Mouse (Mus musculus) inflammation-experienced regulatory T-cells, adult 16 weeks (primary cell): ENCODE results near the gene Traf2. TPM values are rescaled to one million over a fixed set of nuclear protein-coding genes. Genes with fewer than 3 reads are reported as not detected.

ENCODE experiments used
- polyA plus RNA-seq: library from polyadenylated mRNA; unstranded; fragments of 100-300 nt; shearing (Covaris generic); gene quantifications from one replicate; pipeline ENCODE4 v1.2.1, GENCODE M21; 2017

Traf2 gene
- 124 TPM for polyA plus RNA-seq

DNA sequence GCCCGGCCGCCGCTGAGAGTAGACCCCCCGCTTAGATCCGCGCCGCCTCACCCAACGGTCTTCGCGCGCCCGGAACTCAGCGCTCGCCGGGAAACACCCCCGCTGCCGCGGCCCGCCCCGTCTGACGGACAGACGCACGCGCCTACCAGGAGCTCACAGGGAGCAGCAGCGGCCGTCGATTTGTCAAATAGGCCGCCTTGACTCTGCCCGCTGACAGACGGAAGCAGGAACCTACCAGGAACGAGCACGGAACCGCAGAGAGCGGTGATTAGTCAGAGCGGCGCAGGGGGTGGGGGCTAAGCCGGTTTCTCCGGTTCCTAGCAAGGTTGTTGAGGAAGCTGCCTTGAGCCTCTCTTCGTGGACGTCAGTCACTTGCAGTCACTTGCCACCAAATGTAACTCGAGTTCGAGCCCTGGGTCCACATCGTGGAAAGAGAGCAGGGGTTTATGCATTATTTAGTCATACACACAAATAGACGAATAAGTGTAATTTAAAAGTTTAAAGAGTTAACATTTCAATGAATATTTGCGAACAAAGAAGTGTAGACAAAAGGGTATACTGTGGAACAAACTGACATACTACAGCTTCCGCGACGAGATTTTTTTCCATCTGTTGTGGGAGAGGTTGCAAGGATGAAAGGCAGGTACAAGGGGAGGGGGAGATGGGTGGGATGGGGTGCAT lies at the start of gene Traf2:
TSS of gene Traf2 (minus strand) at position 130 of the 681 bp plus-strand sequence.

DNA sequence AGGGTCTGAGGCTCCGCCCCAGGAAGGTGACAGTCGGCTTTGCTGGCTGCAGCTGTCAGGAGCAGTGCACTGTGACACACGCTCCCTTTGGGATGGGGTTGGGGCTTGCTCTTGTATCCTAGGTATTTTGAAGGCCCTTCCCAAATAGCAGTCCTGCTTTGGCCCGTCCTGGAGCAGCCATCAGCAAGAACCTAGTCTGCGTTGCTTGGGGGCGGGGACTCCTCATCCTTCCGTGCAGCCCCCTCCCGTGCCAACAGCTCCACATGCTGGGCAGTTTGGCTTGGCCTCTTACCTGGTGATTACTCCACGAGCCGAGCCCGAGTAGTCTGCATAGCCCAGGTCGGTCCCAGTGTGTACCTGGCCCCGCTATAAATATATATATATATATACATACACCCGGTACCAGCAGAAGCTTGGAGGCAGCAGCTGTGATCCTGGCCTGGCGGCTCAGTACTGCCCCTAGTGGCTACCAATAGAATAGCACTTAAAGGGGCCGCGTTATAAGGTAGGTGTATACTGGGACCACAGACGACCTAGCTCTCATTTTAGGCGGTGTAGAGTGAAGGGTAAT lies 34.6 kb upstream of the Traf2 start, which contains the start of gene Ajm1:
TSS of gene Ajm1 (minus strand) at position 464 of the 571 bp plus-strand sequence.

DNA sequence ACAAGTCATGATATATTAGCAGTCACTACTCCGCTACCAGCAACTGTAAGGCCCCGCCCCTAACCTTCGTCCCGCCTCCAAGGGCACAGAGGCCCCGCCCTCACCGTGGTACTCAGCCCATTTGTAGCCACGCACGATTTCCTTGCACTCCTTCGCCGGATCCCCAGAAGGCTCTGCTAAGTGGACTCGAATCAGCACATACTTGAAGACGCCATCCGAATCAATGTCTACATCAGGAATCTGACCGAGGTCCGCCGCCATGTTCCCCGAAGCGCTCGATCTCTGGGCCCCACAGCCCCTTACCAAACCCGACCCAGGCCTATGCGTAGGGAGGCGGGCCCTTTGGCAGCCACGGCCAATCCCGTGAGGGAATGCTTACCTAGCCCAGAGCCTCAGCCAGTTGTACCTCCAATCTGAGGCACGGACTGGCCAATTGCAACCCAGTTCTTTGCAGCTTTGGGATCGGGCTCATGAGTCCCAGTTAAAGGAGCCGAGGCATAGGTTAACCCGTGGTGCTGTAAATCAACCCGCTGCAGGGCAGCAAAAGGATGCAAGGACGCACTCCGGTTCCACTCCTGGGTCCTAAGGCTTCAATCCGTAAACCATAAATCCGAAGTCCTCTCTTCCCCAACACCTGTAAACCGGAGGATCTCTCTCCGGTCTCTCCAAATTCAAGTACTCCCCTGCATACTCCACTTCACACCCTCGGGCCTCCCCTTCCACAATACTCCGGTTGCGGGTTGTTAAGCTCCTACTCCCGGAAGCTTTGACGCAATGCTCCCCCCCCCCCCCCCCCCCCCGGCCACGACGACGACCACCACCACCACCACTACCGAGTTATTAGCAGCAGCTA lies 28.1 kb upstream of the Traf2 start, which contains the start of the genes Mamdc4 and Phpt1:
TSS of gene Mamdc4 (minus strand) at position 267 of the 853 bp plus-strand sequence.
TSS of gene Phpt1 (minus strand) at position 646 of the 853 bp plus-strand sequence.

DNA sequence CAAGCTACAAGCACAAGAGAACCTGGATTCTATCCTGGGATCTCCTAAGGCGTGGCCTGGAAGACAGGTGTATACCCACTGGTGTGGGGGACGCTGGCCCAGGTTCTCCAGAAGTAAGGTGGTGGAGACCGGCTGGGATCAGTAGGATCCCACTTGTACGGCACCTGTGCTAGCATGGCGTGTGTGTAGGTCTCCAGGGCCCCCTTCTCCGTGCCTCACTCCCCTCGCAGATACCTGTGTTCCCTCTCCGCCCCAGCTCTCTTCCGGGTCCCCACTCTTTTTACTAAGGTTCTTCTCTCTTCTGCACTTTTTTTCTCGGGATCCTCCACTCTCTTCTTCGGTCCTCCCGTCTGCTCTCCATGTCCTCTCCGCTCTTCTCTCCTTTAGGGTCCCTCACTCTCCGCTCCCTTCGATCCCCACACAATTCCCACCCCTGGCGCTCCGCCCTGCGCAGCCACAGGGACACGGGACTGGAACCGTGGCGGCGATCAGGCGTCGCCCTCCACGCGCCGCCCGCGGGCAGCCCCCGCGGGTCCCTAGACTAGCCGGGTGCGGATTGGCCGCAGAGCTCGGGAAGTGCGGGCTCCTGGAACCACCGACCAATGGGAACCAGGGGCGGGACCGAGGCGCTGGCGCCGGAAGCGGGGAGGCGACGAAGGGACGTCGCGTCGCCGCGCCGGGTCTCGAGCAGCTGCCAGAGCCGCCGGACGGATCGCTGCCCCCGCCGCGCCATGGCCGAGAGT lies 10.7 kb upstream of the Traf2 start, which contains the start of gene Edf1:
TSS of gene Edf1 (plus strand) at position 627 of the 743 bp plus-strand sequence.

DNA sequence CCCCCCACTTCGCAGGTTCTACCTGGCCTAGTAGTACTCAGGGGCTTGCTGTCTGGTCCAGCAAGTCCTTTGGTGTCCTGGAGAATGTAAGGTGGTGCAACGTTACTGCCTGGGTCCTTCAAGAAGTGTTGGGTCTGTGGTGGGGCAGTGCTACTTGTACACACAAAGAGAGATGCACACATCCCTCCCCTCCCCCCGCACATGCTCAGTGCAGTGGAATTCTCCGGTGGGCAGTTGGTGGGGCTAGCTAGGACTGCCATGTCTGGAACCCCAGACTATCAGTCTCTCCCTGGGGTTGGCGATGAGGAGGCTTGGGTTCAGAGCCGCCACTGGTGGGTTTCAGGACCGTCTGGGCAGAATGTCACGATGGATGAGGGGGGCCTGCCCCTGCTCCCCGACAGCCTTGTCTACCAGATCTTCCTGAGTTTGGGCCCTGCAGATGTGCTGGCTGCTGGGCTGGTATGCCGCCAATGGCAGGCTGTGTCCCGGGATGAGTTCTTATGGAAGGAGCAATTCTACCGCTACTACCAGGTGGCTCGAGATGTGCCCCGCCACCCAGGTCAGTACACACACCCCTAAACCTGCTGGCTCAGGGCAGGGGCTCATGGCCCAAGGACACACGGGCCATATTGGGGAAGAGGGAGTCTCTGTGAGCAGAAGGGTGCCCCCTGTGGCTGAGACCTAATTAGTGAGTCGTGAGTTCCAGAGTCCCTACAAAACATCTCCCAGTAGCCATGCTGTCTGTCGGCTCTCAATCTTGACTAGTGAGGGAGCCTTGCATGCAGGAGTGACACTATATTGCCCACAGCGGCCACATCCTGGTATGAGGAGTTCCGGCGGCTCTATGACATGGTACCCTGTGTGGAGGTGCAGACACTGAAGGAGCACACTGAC lies 44.9 kb downstream of the Traf2 start, which contains the start of gene C8g:
TSS of gene C8g (minus strand) at position 127 of the 894 bp plus-strand sequence.

DNA sequence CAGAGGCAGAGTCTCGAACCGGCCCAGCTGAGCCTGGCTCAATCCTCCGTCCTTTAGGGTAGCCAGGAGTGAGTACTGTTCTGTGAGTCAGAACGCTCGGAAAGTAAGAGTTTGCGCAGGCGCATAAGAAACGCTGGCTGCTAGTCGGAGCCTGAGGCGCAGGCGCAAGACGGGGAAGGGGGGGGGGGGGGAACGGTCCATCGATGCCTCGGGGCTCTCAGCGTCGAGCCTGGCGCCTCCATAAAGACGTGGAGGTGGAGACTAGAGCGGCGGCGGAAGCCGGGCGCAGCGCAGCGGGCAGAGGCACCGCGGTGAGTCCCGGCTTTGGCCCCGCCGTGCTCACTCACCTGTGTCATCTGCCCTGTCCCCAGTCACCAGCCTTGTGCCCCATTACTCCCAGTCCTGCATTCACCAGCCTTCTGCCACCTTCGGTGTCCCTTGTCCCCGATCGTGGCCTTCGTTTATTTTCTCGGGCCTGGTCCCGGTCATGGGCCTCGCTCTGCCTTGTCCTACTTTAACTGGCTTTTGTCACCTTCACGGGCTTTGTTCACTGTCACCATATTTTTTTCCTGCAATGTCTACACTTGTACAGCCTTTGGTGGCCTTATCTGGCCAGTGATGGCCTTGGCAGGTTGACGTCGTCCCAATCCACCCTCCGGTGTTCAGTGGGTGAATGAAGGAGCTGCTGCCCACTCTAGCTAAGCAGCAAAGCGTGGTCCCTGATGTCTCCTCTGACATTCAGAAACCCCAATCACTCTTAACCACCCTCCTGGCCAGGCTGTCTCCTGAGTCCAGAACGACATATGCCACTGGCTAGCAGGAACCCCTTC lies 45.9 kb downstream of the Traf2 start, which contains the start of gene Fbxw5:
TSS of gene Fbxw5 (plus strand) at position 175 of the 830 bp plus-strand sequence.

DNA sequence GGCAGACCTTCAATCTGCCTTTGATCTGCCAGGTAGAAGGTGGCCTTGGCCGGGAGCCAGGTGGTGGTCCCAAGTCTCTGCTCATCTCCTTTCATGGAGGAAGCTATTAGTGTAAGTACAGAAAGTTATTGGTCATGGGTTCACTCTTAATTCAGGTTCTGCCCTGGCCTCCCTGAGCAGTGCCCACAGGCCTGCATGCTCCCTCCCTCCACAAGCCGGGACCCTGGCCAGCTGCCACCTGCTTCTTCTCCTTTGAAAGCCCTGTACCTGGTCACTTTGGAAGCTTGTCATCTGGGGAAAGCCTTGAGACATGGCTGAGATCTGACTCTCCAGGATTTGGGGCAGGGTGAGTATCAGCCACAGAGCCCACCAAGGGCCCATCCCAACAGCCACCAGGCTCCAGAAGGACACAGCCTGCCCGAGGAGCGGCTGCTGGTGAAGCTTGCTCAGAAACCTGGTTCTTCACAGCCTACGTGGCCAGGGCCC lies 53.2 kb downstream of the Traf2 start, which contains the start of gene Lcn12:
TSS of gene Lcn12 (minus strand) at position 436 of the 486 bp plus-strand sequence.

DNA sequence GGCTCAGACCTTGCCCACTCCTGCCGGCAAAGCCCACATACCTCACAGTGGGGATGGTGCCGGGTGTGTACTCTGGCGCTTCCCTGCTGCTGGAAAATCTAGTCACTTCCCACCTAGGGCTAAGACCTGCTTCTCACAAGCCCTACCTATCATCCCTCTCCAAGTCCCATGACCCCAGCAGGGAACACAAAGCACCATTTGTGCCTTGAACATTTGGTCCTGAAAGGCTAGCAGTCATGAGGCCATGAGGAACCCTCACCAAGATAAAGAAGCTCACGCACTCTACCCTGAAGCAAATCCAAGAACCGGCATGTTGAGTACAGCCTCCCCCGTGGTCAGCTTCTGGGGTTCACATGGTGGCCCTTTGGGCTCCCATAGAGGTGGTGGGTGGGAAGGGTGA lies 76.8 kb downstream of the Traf2 start, which contains the start of gene Ptgds:
TSS of gene Ptgds (minus strand) at position 78 of the 400 bp plus-strand sequence.

Other genes with a start within 250 kb of the Traf2 start
- 0.10 TPM for gene Grin1, start 227.8 kb downstream of the Traf2 start, polyA plus RNA-seq
- 23.8 TPM for gene Man1b1, start 214.6 kb downstream of the Traf2 start, polyA plus RNA-seq
- 28.5 TPM for gene Dpp7, start 190.6 kb downstream of the Traf2 start, polyA plus RNA-seq
- 18.3 TPM for gene Uap1l1, start 181.3 kb downstream of the Traf2 start, polyA plus RNA-seq
- 1.2 TPM for gene Sapcd2, start 174.6 kb downstream of the Traf2 start, polyA plus RNA-seq
- not detected for gene Entpd2, start 151.1 kb downstream of the Traf2 start, polyA plus RNA-seq
- gene Npdc1, start 147.6 kb downstream of the Traf2 start, polyA plus RNA-seq, result 3.4 TPM
- 10.9 TPM for gene Fut7, start 123.7 kb downstream of the Traf2 start, polyA plus RNA-seq
- gene Abca2, start 118.2 kb downstream of the Traf2 start, polyA plus RNA-seq, result 30.7 TPM
- 3.9 TPM for gene Clic3, start 90.1 kb downstream of the Traf2 start, polyA plus RNA-seq
- gene Paxx, start 85.8 kb downstream of the Traf2 start, polyA plus RNA-seq, result 100 TPM
- not detected for gene Ptgds, start 76.9 kb downstream of the Traf2 start, polyA plus RNA-seq
- not detected for gene Lcn12, start 53.0 kb downstream of the Traf2 start, polyA plus RNA-seq
- 130 TPM for gene Fbxw5, start 46.2 kb downstream of the Traf2 start, polyA plus RNA-seq
- 10.9 TPM for gene C8g, start 45.2 kb downstream of the Traf2 start, polyA plus RNA-seq
- gene Edf1, start 10.9 kb upstream of the Traf2 start, polyA plus RNA-seq, result 318 TPM
- 0.45 TPM for gene Mamdc4, start 27.9 kb upstream of the Traf2 start, polyA plus RNA-seq
- 73.4 TPM for gene Phpt1, start 28.3 kb upstream of the Traf2 start, polyA plus RNA-seq
- not detected for gene Ajm1, start 34.8 kb upstream of the Traf2 start, polyA plus RNA-seq
- gene Rabl6, start 61.6 kb upstream of the Traf2 start, polyA plus RNA-seq, result 17.8 TPM
- gene Ccdc183, start 70.7 kb upstream of the Traf2 start, polyA plus RNA-seq, result not detected
- gene Tmem141, start 75.1 kb upstream of the Traf2 start, polyA plus RNA-seq, result 1.0 TPM
- gene Fcna, start 81.1 kb upstream of the Traf2 start, polyA plus RNA-seq, result 16.4 TPM
- gene Lcn8, start 106.2 kb upstream of the Traf2 start, polyA plus RNA-seq, result not detected
- not detected for gene Lcn5, start 111.0 kb upstream of the Traf2 start, polyA plus RNA-seq
- not detected for gene Lcn6, start 129.8 kb upstream of the Traf2 start, polyA plus RNA-seq
- gene Lcn10, start 135.8 kb upstream of the Traf2 start, polyA plus RNA-seq, result 0.62 TPM
- gene Obp2a, start 153.1 kb upstream of the Traf2 start, polyA plus RNA-seq, result not detected
- gene Bmyc, start 159.8 kb upstream of the Traf2 start, polyA plus RNA-seq, result 179 TPM
- gene Obp2b, start 190.1 kb upstream of the Traf2 start, polyA plus RNA-seq, result not detected
- not detected for gene Lcn3, start 218.6 kb upstream of the Traf2 start, polyA plus RNA-seq
- gene Lcn11, start 230.1 kb upstream of the Traf2 start, polyA plus RNA-seq, result not detected
- gene Gm13539, start 235.3 kb upstream of the Traf2 start, polyA plus RNA-seq, result not detected